Mouse (Mus musculus): ENCODE results near the gene Sycn. TPM values are rescaled to one million over a fixed set of nuclear protein-coding genes. Genes with fewer than 3 reads are reported as not detected.
"Not testable (repeated sequence)": the region's sequence is repeated elsewhere in the genome, so short reads cannot be mapped to it uniquely, and the experiment has no call there.

The Sycn gene
- polyA plus RNA-seq (2015; fragmentation: Nextera tagmentation; extraction: Ambion mirVana), result not detected in 2 replicates

DNA sequence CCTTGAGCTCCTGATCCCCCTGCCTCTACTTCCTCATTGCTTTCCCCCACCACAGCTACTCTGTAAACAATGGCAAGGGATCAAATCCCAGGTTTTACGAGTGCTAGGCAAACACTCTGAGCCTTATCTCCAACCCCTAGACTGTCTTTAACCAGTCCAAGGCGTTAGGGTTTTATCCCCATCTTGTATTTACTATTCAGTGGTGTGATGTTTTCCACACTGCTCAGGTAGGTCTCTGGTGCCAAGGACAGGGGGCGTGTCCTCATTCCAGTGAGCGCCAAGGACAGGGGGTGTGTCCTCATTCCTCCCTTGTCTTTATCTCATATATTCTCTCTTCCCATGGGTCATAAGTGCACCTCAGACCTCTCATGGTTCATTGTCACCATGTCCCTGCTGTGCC is at the start of gene Sycn:
Gene Sycn (plus strand): TSS at position 360 of the 400 bp plus-strand sequence.
- Histone ChIP-seq H3K4me2 (no peak within 1 kb of the TSS), H3K4me3 (no peak within 1 kb of the TSS), H3K9ac (no peak within 1 kb of the TSS), H3K9me3 (replicated peaks) (no peaks in the 10 kb centered on the region), H3K27me3 (peaks cover 26% of the 10 kb centered on the region), H3K4me1 (peaks cover 7% of the 10 kb centered on the region; the same call in 1 of the 2 replicates), H3K36me3 (ENCODE audit: poor library complexity, severe bottlenecking) (no peaks in the 10 kb centered on the region), H3K27ac (no peak within 1 kb of the TSS)
- 82% methylated on average over 4 of the region's 4 CpGs for WGBS
- ATAC-seq, result no peak

DNA sequence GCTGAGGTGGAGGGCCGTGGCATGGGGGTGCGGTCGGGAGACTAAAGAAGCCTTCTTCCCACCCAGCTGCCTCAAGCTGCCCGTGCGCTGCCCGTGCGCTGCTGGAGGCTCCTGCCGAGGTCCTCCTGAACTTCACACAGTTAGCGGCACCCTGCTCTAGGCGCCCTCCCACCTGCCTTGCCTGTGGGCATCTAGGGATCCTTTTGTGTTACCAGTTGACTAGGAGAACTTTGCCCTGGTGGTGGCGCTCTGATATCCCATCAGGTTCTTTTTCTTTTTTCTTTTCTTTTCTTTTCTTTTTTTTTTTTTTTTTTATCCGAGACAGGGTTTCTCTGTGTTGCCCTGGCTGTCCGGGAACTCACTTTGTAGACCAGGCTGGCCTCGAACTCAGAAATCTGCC is 49.8 kb upstream of the Sycn start:
- Histone ChIP-seq H3K9ac (no peak overlapping the region), H3K36me3 (ENCODE audit: poor library complexity, severe bottlenecking) (no peaks in the 10 kb centered on the region), H3K27me3 (peaks cover 27% of the 10 kb centered on the region; the same call in 1 of the 2 replicates), H3K4me2 (0 out of 2 replicates have a peak overlapping the region, but pooled peaks have one; percentile 4), H3K27ac (no peak overlapping the region), H3K4me3 (no peak overlapping the region), H3K4me1 (peaks cover 8% of the 10 kb centered on the region; the same call in 1 of the 2 replicates), H3K9me3 (replicated peaks) (no peaks in the 10 kb centered on the region)
- WGBS, result 33% methylated on average over 14 of the region's 14 CpGs
- ATAC-seq, result no peak

DNA sequence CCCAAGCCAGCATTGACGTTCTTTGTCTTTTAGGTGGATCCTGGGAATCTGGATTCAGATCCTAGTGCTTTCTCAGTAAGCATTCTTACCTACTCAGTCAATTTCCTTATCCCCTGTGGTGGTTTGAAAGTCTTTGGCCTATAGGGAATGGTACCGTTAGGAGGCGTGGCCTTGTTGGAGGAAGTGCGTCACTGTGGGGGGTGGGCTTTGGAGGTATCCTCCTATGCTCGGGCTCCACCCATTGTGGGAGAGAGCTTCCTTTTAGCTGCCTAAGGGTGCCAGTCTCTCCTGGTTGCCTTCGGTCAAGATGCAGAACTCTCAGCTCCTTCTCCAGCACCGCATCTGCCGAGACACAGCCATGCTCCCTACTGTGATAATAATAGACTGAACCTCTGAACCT is 48.4 kb upstream of the Sycn start:
- H3K4me1 ChIP-seq, result peaks cover 8% of the 10 kb centered on the region; the same call in 1 of the 2 replicates
- no peak overlapping the region for H3K4me3 ChIP-seq
- ATAC-seq, result no peak
- no peak overlapping the region for H3K9ac ChIP-seq
- no peak overlapping the region for H3K4me2 ChIP-seq
- H3K27ac ChIP-seq, result no peak overlapping the region
- no peaks in the 10 kb centered on the region for H3K9me3 ChIP-seq (replicated peaks)
- H3K27me3 ChIP-seq, result peaks cover 21% of the 10 kb centered on the region; the same call in 1 of the 2 replicates
- WGBS, result 82% methylated on average over 8 of the region's 8 CpGs
- no peaks in the 10 kb centered on the region for H3K36me3 ChIP-seq (ENCODE audit: poor library complexity, severe bottlenecking)

DNA sequence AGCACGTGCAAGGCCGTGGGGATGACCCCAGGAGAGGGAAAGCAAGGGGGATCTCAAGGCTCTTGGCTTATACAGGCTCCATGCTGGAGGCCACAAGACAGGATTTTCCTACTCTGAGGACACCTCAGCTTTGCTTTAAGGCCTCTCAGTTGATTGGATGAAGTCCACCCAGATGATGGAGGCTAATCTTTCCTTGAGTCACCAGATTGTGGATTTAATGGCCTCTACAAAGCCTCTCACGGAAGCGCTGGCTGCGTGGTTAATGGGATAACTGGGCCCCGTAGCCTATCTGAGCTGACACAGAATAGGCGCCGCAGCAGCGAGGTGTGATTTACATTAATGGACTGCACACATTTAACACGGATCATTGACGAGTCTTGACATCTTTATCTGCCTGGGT is 45.3 kb upstream of the Sycn start:
- Histone ChIP-seq H3K4me2 (no peak overlapping the region), H3K27ac (no peak overlapping the region; the same call in 1 of the 2 replicates)
- 68% methylated on average over 11 of the region's 11 CpGs for WGBS

DNA sequence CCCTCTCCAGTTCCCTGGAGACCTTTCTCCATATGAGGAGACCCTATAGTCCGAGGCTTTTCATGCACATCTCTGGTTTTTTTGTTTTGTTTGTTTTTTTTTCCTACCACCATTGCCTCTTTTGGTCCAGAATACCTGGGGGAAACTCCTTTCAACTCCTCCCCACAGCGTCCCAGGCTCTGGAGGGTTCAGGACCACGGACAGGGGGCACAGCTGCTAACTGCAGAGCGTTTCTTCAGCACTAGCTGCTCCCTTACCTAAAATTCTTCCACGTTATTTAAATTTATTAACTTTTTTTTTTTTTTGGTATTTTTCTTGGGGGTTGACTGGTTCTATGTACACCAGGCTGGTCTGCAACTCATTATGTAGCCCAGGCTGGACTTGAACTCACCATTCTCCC is 35.1 kb upstream of the Sycn start:
- H3K4me2 ChIP-seq, result no peak overlapping the region
- no peak overlapping the region for H3K27ac ChIP-seq
- no peaks in the 10 kb centered on the region for H3K27me3 ChIP-seq
- no peaks in the 10 kb centered on the region for H3K36me3 ChIP-seq (ENCODE audit: poor library complexity, severe bottlenecking)
- H3K4me3 ChIP-seq, result no peak overlapping the region
- H3K9ac ChIP-seq, result no peak overlapping the region
- 5% methylated on average over 5 of the region's 5 CpGs for WGBS
- no peaks in the 10 kb centered on the region for H3K4me1 ChIP-seq
- peaks cover 7% of the 10 kb centered on the region; the same call in 1 of the 2 replicates for H3K9me3 ChIP-seq (replicated peaks)
- ATAC-seq, result no peak

More for the DNA sequence above, 45.3 kb upstream of the Sycn start:
- Histone ChIP-seq H3K4me1 (0 out of 2 replicates have a peak, but pooled peaks cover 4% of the 10 kb centered on the region), H3K4me3 (no peak overlapping the region), H3K9ac (no peak overlapping the region), H3K9me3 (replicated peaks) (no peaks in the 10 kb centered on the region), H3K36me3 (ENCODE audit: poor library complexity, severe bottlenecking) (no peaks in the 10 kb centered on the region), H3K27me3 (no peaks in the 10 kb centered on the region)
- ATAC-seq, result no peak

DNA sequence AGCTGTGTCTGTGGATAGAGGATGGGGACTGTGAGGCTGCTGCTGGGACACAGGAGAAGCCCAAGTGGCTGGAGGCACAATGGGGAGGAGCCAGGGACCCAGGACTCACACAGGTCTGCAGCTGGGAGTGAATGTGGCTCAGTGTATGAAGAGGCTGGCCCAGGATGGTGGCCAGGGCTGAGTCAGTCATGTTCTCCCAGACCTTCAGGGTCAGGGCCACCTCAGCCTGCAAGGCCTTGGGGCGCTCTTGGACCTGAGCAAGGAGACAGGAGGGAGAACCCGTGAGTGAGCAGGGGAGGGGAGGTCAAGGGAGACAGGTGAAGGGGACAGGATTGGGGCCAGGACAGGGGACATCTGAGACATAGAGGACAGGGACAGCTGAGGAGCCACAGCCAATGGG is 31.6 kb upstream of the Sycn start:
- H3K9me3 ChIP-seq (replicated peaks); H3K9ac ChIP-seq; H3K4me3 ChIP-seq; ATAC-seq; H3K4me2 ChIP-seq; H3K27ac ChIP-seq; H3K36me3 ChIP-seq (ENCODE audit: poor library complexity, severe bottlenecking); H3K27me3 ChIP-seq; H3K4me1 ChIP-seq: not testable (repeated sequence)
- 80% methylated on average over 2 of the region's 2 CpGs for WGBS

DNA sequence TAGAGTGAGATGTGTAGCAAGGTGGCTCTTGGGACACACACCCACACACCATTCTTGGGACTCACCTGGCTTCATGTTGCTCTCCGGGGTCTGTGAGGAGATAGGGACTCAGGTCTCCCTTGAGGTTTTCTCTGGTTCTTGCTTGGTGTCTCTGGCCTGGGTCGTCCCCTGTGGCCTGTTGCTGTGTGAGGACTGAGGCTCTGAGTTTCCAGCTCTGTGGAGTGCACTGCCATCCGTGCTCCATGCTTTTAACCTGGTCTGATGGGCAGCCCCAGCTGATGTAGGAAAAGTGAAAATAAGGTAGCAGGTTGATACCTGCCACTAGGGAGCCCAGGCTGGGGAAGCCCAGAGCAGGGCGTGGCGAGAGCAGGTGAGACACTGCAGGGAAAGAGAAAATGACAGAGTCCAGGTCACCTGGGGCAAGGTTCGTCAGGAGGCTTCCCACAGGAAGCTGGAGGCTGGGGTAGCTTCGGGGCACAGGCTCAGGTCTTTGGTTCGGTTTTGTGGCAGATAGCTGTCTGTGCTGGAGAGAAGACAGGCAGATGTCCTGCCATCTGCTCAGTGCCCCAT is 30.2 kb upstream of the Sycn start, which contains the start of gene Ifnl2:
Gene Ifnl2 (minus strand): TSS at position 51 of the 570 bp plus-strand sequence.
- not testable (repeated sequence) for H3K36me3 ChIP-seq (ENCODE audit: poor library complexity, severe bottlenecking); H3K4me3 ChIP-seq; ATAC-seq; H3K9me3 ChIP-seq (replicated peaks); H3K9ac ChIP-seq; H3K4me2 ChIP-seq; H3K27me3 ChIP-seq; H3K4me1 ChIP-seq; H3K27ac ChIP-seq
- 69% methylated on average over 8 of the region's 8 CpGs for WGBS

DNA sequence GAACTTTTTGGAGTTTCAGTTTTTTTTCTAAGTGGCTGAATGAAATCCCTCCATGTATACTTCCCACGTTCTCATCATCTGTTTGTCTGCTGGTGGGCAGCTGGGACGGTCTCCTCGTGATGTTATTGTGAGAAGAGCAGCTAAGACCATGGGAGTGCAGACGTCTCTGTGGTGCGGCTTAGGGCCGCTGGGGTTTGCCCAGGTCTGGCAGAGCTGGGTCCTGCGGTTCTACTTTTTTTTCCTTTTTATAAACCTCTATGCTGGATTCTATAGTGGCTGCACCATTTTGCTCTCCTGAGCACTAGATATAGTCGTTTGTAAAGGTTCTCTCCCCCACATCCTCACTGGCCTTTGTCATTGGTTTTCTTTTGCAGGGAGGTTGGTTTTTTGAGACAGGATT is 29.2 kb upstream of the Sycn start:
- no peak for ATAC-seq
- 68% methylated on average over 8 of the region's 8 CpGs for WGBS
- no peak overlapping the region for H3K4me2 ChIP-seq

DNA sequence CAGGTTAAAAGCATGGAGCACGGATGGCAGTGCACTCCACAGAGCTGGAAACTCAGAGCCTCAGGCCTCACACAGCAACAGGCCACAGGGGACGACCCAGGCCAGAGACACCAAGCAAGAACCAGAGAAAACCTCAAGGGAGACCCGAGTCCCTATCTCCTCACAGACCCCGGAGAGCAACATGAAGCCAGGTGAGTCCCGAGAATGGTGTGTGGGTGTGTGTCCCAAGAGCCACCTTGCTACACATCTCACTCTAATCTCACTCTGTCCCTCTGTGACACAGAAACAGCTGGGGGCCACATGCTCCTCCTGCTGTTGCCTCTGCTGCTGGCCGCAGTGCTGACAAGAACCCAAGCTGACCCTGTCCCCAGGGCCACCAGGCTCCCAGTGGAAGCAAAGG is 18.1 kb upstream of the Sycn start, which contains the start of gene Ifnl3:
Gene Ifnl3 (plus strand): TSS at position 301 of the 400 bp plus-strand sequence.
- not testable (repeated sequence) for H3K27ac ChIP-seq; H3K27me3 ChIP-seq; H3K9ac ChIP-seq; H3K4me3 ChIP-seq; H3K36me3 ChIP-seq (ENCODE audit: poor library complexity, severe bottlenecking); H3K4me2 ChIP-seq; H3K9me3 ChIP-seq (replicated peaks); H3K4me1 ChIP-seq; ATAC-seq
- 68% methylated on average over 5 of the region's 6 CpGs for WGBS

More for the DNA sequence above, 29.2 kb upstream of the Sycn start:
- no peak overlapping the region for H3K9ac ChIP-seq
- H3K27me3 ChIP-seq, result no peaks in the 10 kb centered on the region
- no peaks in the 10 kb centered on the region for H3K4me1 ChIP-seq
- H3K36me3 ChIP-seq (ENCODE audit: poor library complexity, severe bottlenecking), result no peaks in the 10 kb centered on the region
- no peaks in the 10 kb centered on the region for H3K9me3 ChIP-seq (replicated peaks)
- no peak overlapping the region for H3K4me3 ChIP-seq
- H3K27ac ChIP-seq, result no peak overlapping the region

DNA sequence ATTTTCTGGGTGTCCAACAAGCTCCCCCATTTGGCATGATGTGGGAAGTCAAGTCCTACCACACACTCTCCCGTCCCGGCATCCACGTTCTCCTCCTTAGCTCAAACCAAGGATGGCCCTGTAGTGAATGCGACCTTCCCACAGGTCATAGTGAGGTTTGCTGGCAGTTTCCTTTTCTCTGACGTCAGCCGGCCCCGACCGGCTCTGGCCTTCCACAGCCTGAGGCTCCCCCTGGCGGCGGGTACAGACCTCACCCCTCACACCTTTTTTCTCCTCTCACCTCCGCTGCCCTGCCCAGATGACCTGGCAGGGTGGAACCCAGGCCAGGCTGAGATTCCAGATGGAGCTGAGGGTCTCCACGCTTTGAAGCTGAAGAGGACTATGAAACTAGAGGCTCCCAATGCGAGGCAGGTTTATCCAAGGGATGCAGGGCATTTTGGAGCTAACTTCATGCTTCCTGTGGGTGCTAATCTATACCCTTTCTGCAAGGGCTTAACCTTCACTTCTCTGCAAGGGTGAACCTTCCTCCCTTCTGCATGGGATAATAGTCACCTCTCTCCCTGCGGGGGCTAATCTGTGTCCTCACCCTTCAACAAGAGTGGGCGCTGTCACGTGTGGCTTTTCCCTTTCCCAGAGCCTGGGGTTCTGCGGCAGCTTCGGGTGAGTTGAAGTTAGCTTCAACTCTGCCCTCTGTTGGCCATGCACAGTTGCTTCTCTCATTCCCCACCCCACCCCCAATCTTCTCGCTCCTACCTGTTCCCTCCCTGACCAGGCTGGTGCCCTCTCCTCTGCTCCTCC is 12.6 kb upstream of the Sycn start:
- Histone ChIP-seq H3K9me3 (replicated peaks) (no peaks in the 10 kb centered on the region), H3K36me3 (ENCODE audit: poor library complexity, severe bottlenecking) (no peaks in the 10 kb centered on the region), H3K27ac (no peak overlapping the region), H3K27me3 (0 out of 2 replicates have a peak, but pooled peaks cover 3% of the 10 kb centered on the region), H3K4me1 (no peaks in the 10 kb centered on the region), H3K4me2 (no peak overlapping the region), H3K9ac (no peak overlapping the region), H3K4me3 (no peak overlapping the region)
- no peak for ATAC-seq
- WGBS, result 8% methylated on average over 19 of the region's 19 CpGs

DNA sequence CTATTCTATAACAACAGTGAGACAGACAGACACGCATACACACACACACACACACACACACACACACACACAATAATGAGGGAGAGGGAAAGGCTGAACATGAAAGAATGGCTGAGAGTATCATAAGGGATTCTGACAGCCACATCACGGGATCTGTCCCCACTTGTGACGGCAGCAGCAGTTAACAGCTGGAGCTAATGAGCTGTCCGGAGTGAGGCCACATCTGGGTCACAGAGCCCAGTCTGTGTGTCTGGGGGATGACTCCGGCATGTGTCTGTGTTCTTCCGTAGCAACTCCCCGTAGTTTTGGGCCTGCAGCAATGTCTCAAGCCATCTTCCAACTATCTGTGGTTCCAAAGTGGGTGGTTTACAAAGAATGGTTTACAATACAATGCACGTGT is 8.7 kb upstream of the Sycn start:
- no peaks in the 10 kb centered on the region for H3K36me3 ChIP-seq (ENCODE audit: poor library complexity, severe bottlenecking)
- no peak overlapping the region for H3K9ac ChIP-seq
- H3K4me2 ChIP-seq, result no peak overlapping the region
- ATAC-seq, result no peak
- no peaks in the 10 kb centered on the region for H3K9me3 ChIP-seq (replicated peaks)
- 0 out of 2 replicates have a peak, but pooled peaks cover 3% of the 10 kb centered on the region for H3K27me3 ChIP-seq
- H3K4me3 ChIP-seq, result no peak overlapping the region
- H3K4me1 ChIP-seq, result no peaks in the 10 kb centered on the region
- 88% methylated on average over 8 of the region's 8 CpGs for WGBS
- no peak overlapping the region for H3K27ac ChIP-seq

DNA sequence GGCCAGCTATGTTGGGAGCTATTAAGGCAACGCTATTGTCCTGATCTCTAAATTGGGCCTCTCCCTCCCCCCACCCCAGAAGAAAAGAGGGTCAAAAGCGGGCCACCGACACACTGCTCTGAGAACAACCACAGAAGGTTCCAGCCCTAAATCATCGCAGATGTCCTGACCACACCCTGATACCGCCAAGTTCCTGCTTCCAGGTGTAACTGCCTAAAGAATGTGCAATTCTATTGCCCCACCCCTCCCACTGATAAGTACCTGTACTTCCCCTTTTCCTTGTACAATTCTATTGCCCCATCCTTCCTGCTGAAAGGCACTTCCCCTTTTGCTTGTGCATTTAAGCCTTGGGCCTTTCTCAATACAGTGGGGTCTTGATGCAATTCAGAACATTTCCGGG is 1.8 kb upstream of the Sycn start:
- H3K4me2 ChIP-seq; H3K9ac ChIP-seq; H3K4me1 ChIP-seq; H3K36me3 ChIP-seq (ENCODE audit: poor library complexity, severe bottlenecking); ATAC-seq; H3K9me3 ChIP-seq (replicated peaks); H3K27ac ChIP-seq; H3K27me3 ChIP-seq; H3K4me3 ChIP-seq: not testable (repeated sequence)
- 85% methylated on average over 6 of the region's 6 CpGs for WGBS
